Mouse (Mus musculus): ENCODE results near the gene Gm10570. TPM values are rescaled to one million over a fixed set of nuclear protein-coding genes. Genes with fewer than 3 reads are reported as not detected.

Gm10570 gene
- polyA plus RNA-seq, 1 experiment from 2014 or later = not detected

- Histone ChIP-seq H3K27me3 (ENCODE audit: poor library complexity, severe bottlenecking) (peaks cover 82% of the 10 kb centered on the region), H3K4me1 (peaks cover 44% of the 10 kb centered on the region), H3K9me3 (no peaks in the 10 kb centered on the region), H3K27ac (peak overlapping the region; percentile 97), H3K4me3 (peak overlapping the region; percentile 81), H3K36me3 (replicated peaks) (peaks cover 4% of the 10 kb centered on the region)
- no peak for DNase-seq (ENCODE audit: extremely low spot score, low spot score)
- 50% methylated on average over 5 of the region's 5 CpGs for WGBS
These were observed 32.7 kb downstream of the Gm10570 start for GRCm38 (mm10) chr4:130275823-130276105.

GRCm38 (mm10) chr4:130275016-130275822 lies 33.3 kb downstream of the Gm10570 start:
- Histone ChIP-seq H3K36me3 (replicated peaks) (peaks cover 7% of the 10 kb centered on the region), H3K4me3 (peak overlapping the region; percentile 81), H3K27ac (peak overlapping the region; percentile 97), H3K27me3 (ENCODE audit: poor library complexity, severe bottlenecking) (peaks cover 78% of the 10 kb centered on the region), H3K9me3 (no peaks in the 10 kb centered on the region), H3K4me1 (peaks cover 44% of the 10 kb centered on the region)
- DNase-seq (ENCODE audit: extremely low spot score, low spot score) = peak; percentile 67
- 1% methylated on average over 62 of the region's 62 CpGs for WGBS

DNA sequence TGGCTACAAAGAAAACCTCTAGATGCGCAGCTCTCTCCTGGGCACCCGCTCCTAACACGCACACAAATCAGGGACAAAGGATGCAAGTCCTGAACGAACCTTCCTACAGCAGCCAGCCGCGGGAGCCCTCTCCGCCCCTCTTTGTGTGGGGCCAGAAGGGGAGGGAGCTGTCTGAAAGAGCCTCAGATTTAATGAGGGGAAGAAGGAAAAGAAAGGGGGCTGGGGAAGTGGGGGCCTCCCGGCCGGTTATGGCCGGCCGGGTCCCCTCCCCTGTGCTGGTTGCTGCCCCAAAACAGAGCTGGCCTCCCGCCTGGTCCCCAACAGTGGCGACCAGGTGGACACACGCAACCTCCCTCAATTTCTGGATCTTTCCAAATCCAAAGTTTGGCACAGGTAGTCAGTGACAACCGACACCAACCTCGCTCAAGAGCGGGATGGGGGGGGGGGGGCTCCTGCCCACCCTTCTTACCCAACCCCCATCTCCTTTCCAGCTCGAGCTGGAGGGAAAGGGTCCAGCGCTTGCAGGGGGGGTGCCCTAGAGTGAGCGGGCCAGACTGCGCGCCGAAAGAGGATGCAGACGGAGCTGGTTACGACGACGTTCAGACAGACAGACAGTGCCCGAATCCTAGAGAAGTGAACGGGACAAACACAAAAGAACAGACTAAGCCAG lies 34.0 kb downstream of the Gm10570 start:
- H3K36me3 ChIP-seq (replicated peaks) = peaks cover 7% of the 10 kb centered on the region
- peak overlapping the region; percentile 97 for H3K27ac ChIP-seq
- under 1% methylated on average over 29 of the region's 29 CpGs for WGBS
- H3K9me3 ChIP-seq = no peaks in the 10 kb centered on the region
- H3K4me1 ChIP-seq = peaks cover 44% of the 10 kb centered on the region
- peak overlapping the region; percentile 81 for H3K4me3 ChIP-seq
- peaks cover 76% of the 10 kb centered on the region for H3K27me3 ChIP-seq (ENCODE audit: poor library complexity, severe bottlenecking)
- DNase-seq (ENCODE audit: extremely low spot score, low spot score) = peak; percentile 86

- Histone ChIP-seq H3K4me3 (peak overlapping the region; percentile 81), H3K4me1 (peaks cover 44% of the 10 kb centered on the region), H3K27ac (peak overlapping the region; percentile 97), H3K36me3 (replicated peaks) (peaks cover 7% of the 10 kb centered on the region), H3K27me3 (ENCODE audit: poor library complexity, severe bottlenecking) (peaks cover 70% of the 10 kb centered on the region), H3K9me3 (no peaks in the 10 kb centered on the region)
- 6% methylated on average over 12 of the region's 12 CpGs for WGBS
- no peak for DNase-seq (ENCODE audit: extremely low spot score, low spot score)
These were observed 34.7 kb downstream of the Gm10570 start for GRCm38 (mm10) chr4:130273698-130274345.

DNA sequence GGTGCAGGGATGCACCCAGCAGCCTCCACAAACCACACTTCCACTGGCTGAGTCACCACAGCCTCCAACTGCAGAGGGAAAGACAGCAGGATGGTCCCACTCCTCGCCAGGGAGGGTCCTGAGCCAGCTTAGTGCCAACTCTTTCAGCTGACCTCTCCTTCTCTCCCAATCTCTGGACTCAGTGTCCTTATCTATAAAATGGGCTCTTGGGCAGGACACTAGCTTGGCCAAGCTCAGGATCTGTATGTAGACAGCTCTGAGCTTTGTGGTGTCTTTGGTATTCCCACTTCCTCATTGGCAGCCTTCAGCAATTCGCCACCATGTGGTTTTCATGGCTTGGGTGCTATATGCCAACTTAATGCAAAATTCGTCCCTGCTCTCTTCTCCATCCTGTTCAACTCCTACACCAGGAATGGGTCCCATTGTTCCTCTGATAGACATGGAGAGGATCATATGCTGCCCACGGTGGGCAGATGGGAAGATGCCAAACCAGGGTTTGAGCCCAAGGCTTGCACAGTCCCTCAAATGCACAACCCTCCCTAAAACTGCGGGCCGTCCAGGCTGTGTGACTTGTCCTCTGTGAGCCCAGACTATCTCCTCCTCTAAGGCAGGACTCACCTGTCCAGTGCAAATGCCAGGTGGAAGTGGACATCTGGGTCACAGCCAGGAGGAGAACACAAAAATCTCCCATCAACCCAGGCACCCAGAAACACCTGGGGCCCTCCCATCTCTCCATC lies 37.7 kb downstream of the Gm10570 start:
- WGBS = 85% methylated on average over 6 of the region's 6 CpGs
- Histone ChIP-seq H3K36me3 (replicated peaks) (peaks cover 7% of the 10 kb centered on the region), H3K9me3 (no peaks in the 10 kb centered on the region), H3K27me3 (ENCODE audit: poor library complexity, severe bottlenecking) (peaks cover 41% of the 10 kb centered on the region), H3K4me1 (peaks cover 49% of the 10 kb centered on the region), H3K4me3 (no peak overlapping the region), H3K27ac (no peak overlapping the region)
- no peak for DNase-seq (ENCODE audit: extremely low spot score, low spot score)

GRCm38 (mm10) chr4:130270089-130270488 lies 38.4 kb downstream of the Gm10570 start:
- no peak for DNase-seq (ENCODE audit: extremely low spot score, low spot score)
- Histone ChIP-seq H3K27me3 (ENCODE audit: poor library complexity, severe bottlenecking) (peaks cover 37% of the 10 kb centered on the region), H3K4me3 (no peak overlapping the region), H3K27ac (no peak overlapping the region), H3K4me1 (peaks cover 49% of the 10 kb centered on the region), H3K36me3 (replicated peaks) (peaks cover 7% of the 10 kb centered on the region), H3K9me3 (no peaks in the 10 kb centered on the region)
- 91% methylated on average over 8 of the region's 8 CpGs for WGBS

DNA sequence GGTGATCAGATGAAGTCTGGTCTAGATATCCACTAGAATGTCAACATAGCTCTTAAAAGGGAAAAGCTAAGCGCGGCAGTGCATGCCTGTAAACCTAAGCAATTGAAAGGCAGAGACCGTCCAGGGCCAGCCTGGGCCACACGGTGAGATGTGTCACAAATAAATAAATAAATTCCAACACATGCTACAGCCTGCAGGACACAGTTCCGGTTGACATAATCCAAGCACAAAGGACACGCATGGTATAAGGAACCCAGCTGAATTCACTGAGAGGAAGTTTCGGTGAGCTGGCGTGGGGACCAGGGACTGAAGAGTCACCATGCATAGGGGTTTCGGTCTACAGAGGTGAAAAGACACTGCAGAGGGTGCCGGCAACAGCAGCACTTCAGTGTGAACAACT lies 39.7 kb downstream of the Gm10570 start:
- no peak for DNase-seq (ENCODE audit: extremely low spot score, low spot score)
- H3K4me1 ChIP-seq = peaks cover 49% of the 10 kb centered on the region
- H3K9me3 ChIP-seq = no peaks in the 10 kb centered on the region
- H3K27ac ChIP-seq = no peak overlapping the region
- peaks cover 35% of the 10 kb centered on the region for H3K27me3 ChIP-seq (ENCODE audit: poor library complexity, severe bottlenecking)
- H3K4me3 ChIP-seq = no peak overlapping the region
- peaks cover 7% of the 10 kb centered on the region for H3K36me3 ChIP-seq (replicated peaks)
- WGBS = 91% methylated on average over 10 of the region's 10 CpGs

GRCm38 (mm10) chr4:130267069-130267468 lies 41.4 kb downstream of the Gm10570 start:
- no peaks in the 10 kb centered on the region for H3K9me3 ChIP-seq
- WGBS = 80% methylated on average over 7 of the region's 7 CpGs
- no peak for DNase-seq (ENCODE audit: extremely low spot score, low spot score)

GRCm38 (mm10) chr4:130266601-130267000 lies 41.9 kb downstream of the Gm10570 start:
- Histone ChIP-seq H3K36me3 (replicated peaks) (peaks cover 29% of the 10 kb centered on the region), H3K27ac (0 out of 2 replicates have a peak overlapping the region, but pooled peaks have one; percentile 1), H3K9me3 (no peaks in the 10 kb centered on the region), H3K4me1 (peaks cover 37% of the 10 kb centered on the region), H3K4me3 (no peak overlapping the region), H3K27me3 (ENCODE audit: poor library complexity, severe bottlenecking) (peaks cover 25% of the 10 kb centered on the region)
- no peak for DNase-seq (ENCODE audit: extremely low spot score, low spot score)
- WGBS = 51% methylated on average over 9 of the region's 9 CpGs

More at GRCm38 (mm10) chr4:130267069-130267468, 41.4 kb downstream of the Gm10570 start:
- H3K4me3 ChIP-seq = no peak overlapping the region
- H3K27me3 ChIP-seq (ENCODE audit: poor library complexity, severe bottlenecking) = peaks cover 29% of the 10 kb centered on the region
- H3K36me3 ChIP-seq (replicated peaks) = peaks cover 24% of the 10 kb centered on the region
- 0 out of 2 replicates have a peak overlapping the region, but pooled peaks have one; percentile 1 for H3K27ac ChIP-seq
- peaks cover 37% of the 10 kb centered on the region for H3K4me1 ChIP-seq

- H3K27me3 ChIP-seq (ENCODE audit: poor library complexity, severe bottlenecking) = peaks cover 25% of the 10 kb centered on the region
- 25% methylated on average over 24 of the region's 24 CpGs for WGBS
- H3K27ac ChIP-seq = peak overlapping the region; percentile 27; the same call in 1 of the 2 replicates
- 0 out of 2 replicates have a peak overlapping the region, but pooled peaks have one; percentile 1 for H3K4me3 ChIP-seq
- H3K36me3 ChIP-seq (replicated peaks) = peaks cover 37% of the 10 kb centered on the region
- peaks cover 37% of the 10 kb centered on the region for H3K4me1 ChIP-seq
- no peaks in the 10 kb centered on the region for H3K9me3 ChIP-seq
- DNase-seq (ENCODE audit: extremely low spot score, low spot score) = peak; percentile 70
These were observed 43.6 kb downstream of the Gm10570 start for GRCm38 (mm10) chr4:130264698-130265349.

DNA sequence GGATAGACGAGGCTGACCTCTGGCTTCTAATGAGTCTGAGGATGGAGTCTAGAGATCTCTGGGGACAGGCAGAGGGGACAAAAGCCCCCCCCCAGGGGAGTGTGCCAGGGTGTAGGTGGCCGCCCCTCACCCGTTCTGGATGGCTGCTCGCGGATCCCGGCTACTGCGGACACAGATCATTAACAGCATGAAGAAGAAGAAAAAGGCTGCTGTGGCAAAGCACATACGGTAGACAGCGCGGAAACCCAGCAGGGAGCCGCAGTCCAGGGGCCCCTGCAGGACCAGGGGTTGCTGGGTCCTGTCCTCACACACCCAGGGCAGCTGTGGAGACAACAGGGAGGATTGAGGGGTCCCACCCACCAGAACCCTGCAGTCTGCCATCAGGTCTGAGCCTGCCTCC lies 44.3 kb downstream of the Gm10570 start:
- Histone ChIP-seq H3K27me3 (ENCODE audit: poor library complexity, severe bottlenecking) (peaks cover 25% of the 10 kb centered on the region), H3K4me1 (peaks cover 37% of the 10 kb centered on the region), H3K27ac (peak overlapping the region; percentile 27; the same call in 1 of the 2 replicates), H3K36me3 (replicated peaks) (peaks cover 44% of the 10 kb centered on the region), H3K4me3 (0 out of 2 replicates have a peak overlapping the region, but pooled peaks have one; percentile 1), H3K9me3 (no peaks in the 10 kb centered on the region)
- DNase-seq (ENCODE audit: extremely low spot score, low spot score) = no peak
- 21% methylated on average over 11 of the region's 11 CpGs for WGBS

GRCm38 (mm10) chr4:130260406-130260805 lies 48.1 kb downstream of the Gm10570 start:
- no peak for DNase-seq (ENCODE audit: extremely low spot score, low spot score)
- H3K36me3 ChIP-seq (replicated peaks) = peaks cover 79% of the 10 kb centered on the region
- H3K27ac ChIP-seq = no peak overlapping the region
- H3K4me1 ChIP-seq = peaks cover 16% of the 10 kb centered on the region
- H3K9me3 ChIP-seq = no peaks in the 10 kb centered on the region
- 31% methylated on average over 5 of the region's 5 CpGs for WGBS
- H3K4me3 ChIP-seq = no peak overlapping the region
- H3K27me3 ChIP-seq (ENCODE audit: poor library complexity, severe bottlenecking) = peaks cover 25% of the 10 kb centered on the region
